Mouse (Mus musculus): ENCODE results near the gene Mbnl1.

DNA sequence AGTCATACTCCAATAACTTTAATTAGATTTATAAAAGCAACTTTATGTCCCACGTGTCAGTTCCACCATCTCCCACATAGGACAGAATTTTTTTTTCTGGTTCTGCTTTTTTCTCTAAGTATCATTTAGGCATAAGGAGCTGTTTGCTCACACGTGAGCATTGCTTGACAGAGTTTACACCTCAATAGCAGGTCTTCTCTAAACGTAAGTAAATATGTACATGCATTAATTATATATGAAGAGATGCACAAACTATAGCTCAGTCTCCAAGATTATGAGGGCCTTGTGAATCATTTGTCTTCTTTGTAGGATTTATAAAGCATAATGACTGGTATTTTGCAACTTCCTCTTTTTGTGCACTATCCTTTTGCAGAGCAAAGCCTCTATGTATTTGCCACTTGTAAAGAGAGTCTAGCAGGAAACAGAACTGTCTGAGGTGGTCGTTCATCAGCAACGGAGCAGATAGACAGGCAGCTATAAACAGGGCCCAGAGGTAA, at the start of gene Mbnl1:
- TF ChIP-seq CTCF (IDR thresholded peaks at IDR 0.05; ENCODE audit: low read depth, low read length) (no peak), POLR2A (IDR thresholded peaks at IDR 0.05; ENCODE audit: borderline replicate concordance, low read depth, low read length) (no peak)

Measured in bone marrow macrophage, adult 2 months (primary cell).